Mouse (Mus musculus): ENCODE results near the gene Armc10. TPM values are rescaled to one million over a fixed set of nuclear protein-coding genes. Genes with fewer than 3 reads are reported as not detected.

Armc10 gene
- polyA plus RNA-seq, 1 experiment from 2014 or later, result 35.6 TPM

DNA sequence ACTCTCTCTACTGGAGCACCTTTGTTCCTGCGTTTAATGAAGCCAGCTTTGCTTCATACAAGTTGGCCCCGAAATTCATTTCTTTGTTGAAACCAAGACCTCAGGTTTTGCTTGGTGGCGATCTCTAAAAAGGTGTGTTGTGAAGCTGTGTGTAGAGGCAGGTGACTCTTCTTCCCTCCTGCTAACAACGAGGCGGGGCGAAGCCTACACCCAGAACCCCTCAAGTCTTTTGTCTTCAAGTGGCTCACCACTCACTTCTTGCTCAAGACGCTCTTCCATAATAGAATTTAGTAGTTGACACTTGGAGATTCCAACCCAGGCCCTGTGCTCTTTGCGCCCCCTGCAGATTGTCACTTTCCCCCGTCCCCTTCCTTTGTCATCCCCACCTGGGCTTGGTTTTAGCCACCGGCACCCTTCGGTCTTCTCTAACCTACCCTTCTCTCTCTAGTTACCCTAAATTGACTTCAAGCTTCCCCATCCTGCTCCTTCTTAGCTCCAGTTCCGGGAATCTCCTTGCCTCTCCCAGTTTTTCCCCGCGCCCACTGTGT, 648 bp upstream of the Armc10 start:
- Histone ChIP-seq H3K9me3 (no peaks in the 10 kb centered on the region), H3K4me2 (peak overlapping the region; percentile 72), H3K27ac (no peak overlapping the region), H3K4me3 (replicated peaks) (peak overlapping the region; percentile 84), H3K36me3 (peaks cover 8% of the 10 kb centered on the region; the same call in 1 of the 2 replicates), H3K27me3 (replicated peaks) (no peaks in the 10 kb centered on the region), H3K4me1 (0 out of 2 replicates have a peak, but pooled peaks cover 3% of the 10 kb centered on the region), H3K9ac (no peak overlapping the region)
- WGBS, result 11% methylated on average over 14 of the region's 14 CpGs
- ATAC-seq (ENCODE audit: insufficient read depth, low FRiP score, low read depth), result no peak

DNA sequence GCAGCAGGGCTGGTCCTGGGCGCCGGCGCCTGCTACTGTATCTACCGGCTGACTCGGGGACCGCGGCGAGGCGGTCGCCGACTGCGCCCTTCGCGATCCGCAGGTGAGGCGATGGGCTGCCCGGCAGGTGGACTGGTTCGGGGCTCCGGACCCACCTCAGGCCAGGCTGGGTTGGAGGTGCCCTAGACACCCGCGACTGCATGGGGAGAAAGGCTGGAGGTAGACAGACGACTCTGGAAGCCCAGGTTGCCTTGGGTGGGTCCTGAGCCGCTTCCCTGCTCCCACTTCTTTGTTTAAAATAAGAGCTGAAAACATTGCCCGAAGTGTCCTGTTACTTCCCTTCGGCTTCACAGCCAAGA, 499 bp downstream of the Armc10 start:
- Histone ChIP-seq H3K27ac (peak overlapping the region; percentile 92), H3K4me3 (replicated peaks) (peak overlapping the region; percentile 84), H3K27me3 (replicated peaks) (no peaks in the 10 kb centered on the region), H3K9me3 (no peaks in the 10 kb centered on the region), H3K4me2 (peak overlapping the region; percentile 72), H3K4me1 (0 out of 2 replicates have a peak, but pooled peaks cover 3% of the 10 kb centered on the region), H3K9ac (peak overlapping the region; percentile 77), H3K36me3 (peaks cover 18% of the 10 kb centered on the region)
- WGBS, result under 1% methylated on average over 25 of the region's 25 CpGs
- ATAC-seq (ENCODE audit: insufficient read depth, low FRiP score, low read depth), result no peak

DNA sequence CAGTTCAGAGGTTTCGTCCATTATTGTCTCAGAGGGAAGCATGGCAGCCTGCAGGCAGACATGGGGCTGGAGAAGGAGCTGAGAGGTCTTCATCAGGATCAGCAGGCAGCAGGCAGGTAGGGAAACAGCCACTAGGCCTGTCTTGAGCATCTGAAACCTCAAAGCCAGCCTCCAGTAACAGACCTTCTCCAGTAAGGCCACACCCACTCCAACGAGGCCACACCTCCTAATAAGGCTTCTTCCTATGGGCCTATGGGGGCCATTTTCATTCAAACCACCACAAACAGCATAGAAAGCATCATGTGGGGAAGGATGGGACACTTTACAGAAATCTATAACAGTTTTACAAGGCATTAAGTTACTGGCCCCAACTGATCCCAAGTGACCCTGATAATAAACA, 5.1 kb downstream of the Armc10 start:
- H3K9me3 ChIP-seq, result no peaks in the 10 kb centered on the region
- WGBS, result 71% methylated on average over 2 of the region's 2 CpGs

DNA sequence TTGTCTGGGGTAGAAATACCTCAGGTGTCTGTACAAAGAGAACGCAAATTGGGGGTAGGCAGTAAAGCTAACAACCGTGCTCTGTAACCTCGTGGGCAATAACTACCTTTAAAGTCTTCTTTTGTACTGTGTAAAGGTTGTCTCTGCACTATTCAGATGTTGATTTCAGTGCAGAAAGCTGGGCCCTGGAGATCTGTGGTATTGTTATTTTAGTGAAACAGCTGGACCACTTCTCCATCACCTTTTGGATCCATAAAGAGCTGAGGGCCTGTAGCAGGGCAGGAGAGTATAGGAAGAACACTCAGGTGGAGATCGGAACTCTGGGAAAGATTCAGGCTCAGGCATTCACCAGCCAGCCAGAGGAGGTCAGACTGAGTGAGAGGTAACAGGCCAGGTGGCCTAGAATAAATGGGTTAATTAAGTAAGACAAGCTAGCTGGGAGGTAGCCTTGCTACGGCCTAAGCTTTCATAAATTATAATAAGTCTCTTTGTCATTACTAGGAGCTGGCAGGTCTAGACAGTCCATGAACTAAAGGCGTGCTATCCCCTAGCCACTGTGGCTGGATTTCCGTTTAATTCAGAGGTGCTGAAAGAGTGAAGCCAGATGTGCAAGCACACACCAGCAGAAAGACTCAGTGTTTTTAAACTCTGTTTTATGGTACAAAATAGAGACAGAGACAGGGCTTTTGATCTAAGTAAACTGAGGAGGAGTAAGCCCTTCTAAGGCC, 6.4 kb downstream of the Armc10 start:
- Histone ChIP-seq H3K4me1 (no peaks in the 10 kb centered on the region), H3K36me3 (peaks cover 39% of the 10 kb centered on the region), H3K4me3 (replicated peaks) (no peak overlapping the region), H3K27me3 (replicated peaks) (no peaks in the 10 kb centered on the region), H3K9ac (no peak overlapping the region), H3K4me2 (no peak overlapping the region), H3K27ac (no peak overlapping the region), H3K9me3 (no peaks in the 10 kb centered on the region)
- WGBS, result 83% methylated on average over 7 of the region's 7 CpGs
- ATAC-seq (ENCODE audit: insufficient read depth, low FRiP score, low read depth), result no peak

More for the DNA sequence above, 5.1 kb downstream of the Armc10 start:
- Histone ChIP-seq H3K9ac (no peak overlapping the region), H3K4me2 (no peak overlapping the region), H3K27ac (no peak overlapping the region), H3K4me3 (replicated peaks) (no peak overlapping the region), H3K4me1 (no peaks in the 10 kb centered on the region), H3K27me3 (replicated peaks) (no peaks in the 10 kb centered on the region), H3K36me3 (peaks cover 36% of the 10 kb centered on the region)
- no peak for ATAC-seq (ENCODE audit: insufficient read depth, low FRiP score, low read depth)

DNA sequence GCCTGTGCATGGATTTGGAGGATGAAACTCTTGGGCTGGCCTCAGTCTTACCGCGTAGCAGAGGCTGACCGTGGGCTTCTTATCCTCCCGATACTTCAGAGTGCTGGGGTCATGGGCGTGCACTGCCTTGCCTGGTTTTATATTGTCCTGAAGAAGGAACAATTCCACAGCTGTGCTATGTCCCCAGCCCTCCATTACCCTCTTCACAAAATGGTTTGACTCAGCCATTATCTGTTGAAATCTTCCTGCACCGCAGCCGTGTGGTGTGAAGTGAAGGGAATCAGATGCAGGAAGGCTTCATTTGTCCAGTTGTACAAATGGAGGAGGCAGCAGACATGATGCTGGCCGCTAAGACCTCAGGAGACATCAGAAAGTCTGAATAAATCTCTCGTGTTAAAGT, 11.3 kb downstream of the Armc10 start:
- Histone ChIP-seq H3K9me3 (no peaks in the 10 kb centered on the region), H3K27ac (no peak overlapping the region), H3K9ac (no peak overlapping the region), H3K4me2 (no peak overlapping the region), H3K4me3 (replicated peaks) (no peak overlapping the region), H3K36me3 (peaks cover 25% of the 10 kb centered on the region; the same call in 1 of the 2 replicates), H3K4me1 (0 out of 2 replicates have a peak, but pooled peaks cover 4% of the 10 kb centered on the region), H3K27me3 (replicated peaks) (no peaks in the 10 kb centered on the region)
- ATAC-seq (ENCODE audit: insufficient read depth, low FRiP score, low read depth), result no peak; the same call in 1 of the 2 replicates
- 85% methylated on average over 9 of the region's 9 CpGs for whole genome bisulfite sequencing

DNA sequence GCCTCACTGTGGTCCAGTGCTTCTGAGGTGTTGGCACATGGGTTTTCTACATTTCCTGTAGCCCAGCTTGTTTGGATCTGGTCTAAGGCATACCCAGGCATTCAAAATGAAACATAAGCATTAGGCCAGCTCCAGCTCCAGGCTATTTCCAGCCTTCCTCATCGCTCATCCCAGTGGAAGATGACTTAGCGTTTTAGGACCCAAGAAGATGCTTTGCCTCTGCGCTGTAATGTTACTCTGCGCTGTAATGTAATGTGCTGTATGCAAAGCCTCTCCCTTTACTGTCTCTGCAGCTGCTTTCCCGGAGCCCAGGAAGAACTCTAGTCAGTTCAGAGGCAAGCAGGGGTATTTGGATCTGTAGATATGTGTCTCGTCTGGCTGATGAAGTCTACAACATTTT, 12.4 kb downstream of the Armc10 start:
- no peaks in the 10 kb centered on the region for H3K27me3 ChIP-seq (replicated peaks)
- H3K9me3 ChIP-seq, result no peaks in the 10 kb centered on the region
- ATAC-seq (ENCODE audit: insufficient read depth, low FRiP score, low read depth), result no peak
- peaks cover 20% of the 10 kb centered on the region; the same call in 1 of the 2 replicates for H3K36me3 ChIP-seq
- no peak overlapping the region for H3K9ac ChIP-seq
- H3K4me2 ChIP-seq, result no peak overlapping the region
- H3K27ac ChIP-seq, result no peak overlapping the region
- WGBS, result 89% methylated on average over 6 of the region's 6 CpGs
- H3K4me1 ChIP-seq, result 0 out of 2 replicates have a peak, but pooled peaks cover 4% of the 10 kb centered on the region
- H3K4me3 ChIP-seq (replicated peaks), result no peak overlapping the region

DNA sequence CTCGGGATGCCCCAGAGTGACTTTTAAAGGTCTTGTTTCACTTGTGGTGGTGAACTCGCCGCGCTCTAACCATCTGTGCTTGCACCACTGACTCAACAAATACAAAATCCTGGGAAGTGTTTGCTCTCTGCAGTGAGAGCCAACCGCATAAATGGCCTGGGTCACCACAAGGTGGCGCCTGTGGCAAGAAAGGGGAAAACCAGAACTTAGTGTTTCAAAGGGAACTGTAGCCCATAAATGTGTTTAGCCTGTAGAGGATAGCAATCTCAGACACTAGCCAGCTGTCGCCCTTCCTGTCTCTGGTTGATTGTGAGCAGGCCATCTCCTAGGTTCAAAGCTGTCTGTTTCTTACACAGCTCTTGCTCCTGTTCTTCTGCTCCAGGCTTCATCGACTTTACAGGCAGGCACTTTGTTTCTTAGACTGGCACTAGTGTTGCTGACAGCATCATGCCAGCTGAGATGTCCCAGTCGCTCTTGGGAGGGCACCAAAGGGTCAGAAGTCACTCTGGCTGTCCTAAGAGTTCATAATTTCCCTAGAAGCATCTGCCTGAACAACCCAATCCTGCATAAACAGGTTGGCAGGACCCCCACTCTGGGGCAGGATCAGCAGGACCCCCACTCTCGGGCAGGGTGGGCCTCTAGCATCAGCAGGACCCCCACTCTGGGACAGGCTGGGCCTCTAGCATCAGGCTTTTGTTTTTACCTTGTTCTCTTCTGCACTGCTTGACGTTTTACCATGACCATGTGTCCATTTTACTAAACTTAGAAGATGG, 13.2 kb downstream of the Armc10 start:
- ATAC-seq (ENCODE audit: insufficient read depth, low FRiP score, low read depth), result peak; percentile 66
- peak overlapping the region; percentile 32; the same call in 1 of the 2 replicates for H3K27ac ChIP-seq
- H3K4me2 ChIP-seq, result no peak overlapping the region
- H3K27me3 ChIP-seq (replicated peaks), result no peaks in the 10 kb centered on the region
- WGBS, result 45% methylated on average over 11 of the region's 11 CpGs
- H3K36me3 ChIP-seq, result peaks cover 14% of the 10 kb centered on the region; the same call in 1 of the 2 replicates
- 0 out of 2 replicates have a peak, but pooled peaks cover 4% of the 10 kb centered on the region for H3K4me1 ChIP-seq
- no peak overlapping the region for H3K9ac ChIP-seq
- H3K9me3 ChIP-seq, result no peaks in the 10 kb centered on the region
- no peak overlapping the region for H3K4me3 ChIP-seq (replicated peaks)

DNA sequence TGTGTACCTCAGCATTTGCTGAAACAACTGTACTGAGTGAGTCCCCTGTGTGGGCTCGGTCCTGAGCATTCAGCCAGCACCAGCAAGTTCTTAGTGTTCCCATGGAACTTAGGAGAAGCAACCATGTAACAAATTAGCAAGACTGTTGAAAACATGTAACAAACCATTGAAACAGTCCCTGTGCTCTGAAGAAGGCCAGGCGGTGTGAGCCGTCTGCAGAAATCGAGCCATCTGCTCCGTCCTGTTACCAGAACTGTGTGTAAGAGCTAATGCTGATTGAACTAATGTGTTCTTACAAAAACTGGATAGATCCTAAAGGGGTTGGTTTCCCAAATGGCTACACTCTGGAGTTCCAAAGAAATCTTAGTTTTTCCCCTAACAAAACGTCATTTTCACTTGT, 15.2 kb downstream of the Armc10 start:
- no peak overlapping the region for H3K9ac ChIP-seq
- no peak for ATAC-seq (ENCODE audit: insufficient read depth, low FRiP score, low read depth)
- no peak overlapping the region for H3K4me2 ChIP-seq
- WGBS, result 76% methylated on average over 6 of the region's 6 CpGs
- H3K27ac ChIP-seq, result no peak overlapping the region
- 0 out of 2 replicates have a peak, but pooled peaks cover 4% of the 10 kb centered on the region for H3K4me1 ChIP-seq
- H3K27me3 ChIP-seq (replicated peaks), result no peaks in the 10 kb centered on the region
- no peaks in the 10 kb centered on the region for H3K9me3 ChIP-seq
- no peak overlapping the region for H3K4me3 ChIP-seq (replicated peaks)
- H3K36me3 ChIP-seq, result 0 out of 2 replicates have a peak, but pooled peaks cover 9% of the 10 kb centered on the region

DNA sequence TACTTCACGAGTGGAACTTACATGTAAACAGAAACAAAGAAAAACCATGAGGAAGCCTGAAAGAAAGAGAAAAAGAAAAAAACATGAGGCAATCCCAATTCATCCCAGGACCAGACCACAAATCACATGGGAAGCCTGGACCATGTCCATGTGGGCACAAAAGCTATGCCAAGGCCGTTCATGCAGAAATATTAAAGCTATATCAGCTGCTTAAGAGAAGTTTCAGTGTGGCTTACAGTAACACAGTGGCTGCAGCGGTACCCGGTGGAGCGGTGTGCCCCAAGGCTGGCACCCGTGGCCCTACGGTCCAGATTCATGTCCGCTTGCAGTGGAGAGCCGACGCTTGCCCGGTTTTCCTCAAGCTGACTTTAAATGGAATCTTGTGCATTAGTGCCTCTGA, 17.5 kb downstream of the Armc10 start:
- no peaks in the 10 kb centered on the region for H3K9me3 ChIP-seq
- peaks cover 4% of the 10 kb centered on the region; the same call in 1 of the 2 replicates for H3K4me1 ChIP-seq
- H3K27ac ChIP-seq, result no peak overlapping the region
- H3K9ac ChIP-seq, result no peak overlapping the region
- no peak overlapping the region for H3K4me2 ChIP-seq
- no peak for ATAC-seq (ENCODE audit: insufficient read depth, low FRiP score, low read depth)
- 92% methylated on average over 11 of the region's 11 CpGs for WGBS
- no peak overlapping the region for H3K4me3 ChIP-seq (replicated peaks)
- H3K27me3 ChIP-seq (replicated peaks), result no peaks in the 10 kb centered on the region
- 0 out of 2 replicates have a peak, but pooled peaks cover 5% of the 10 kb centered on the region for H3K36me3 ChIP-seq

DNA sequence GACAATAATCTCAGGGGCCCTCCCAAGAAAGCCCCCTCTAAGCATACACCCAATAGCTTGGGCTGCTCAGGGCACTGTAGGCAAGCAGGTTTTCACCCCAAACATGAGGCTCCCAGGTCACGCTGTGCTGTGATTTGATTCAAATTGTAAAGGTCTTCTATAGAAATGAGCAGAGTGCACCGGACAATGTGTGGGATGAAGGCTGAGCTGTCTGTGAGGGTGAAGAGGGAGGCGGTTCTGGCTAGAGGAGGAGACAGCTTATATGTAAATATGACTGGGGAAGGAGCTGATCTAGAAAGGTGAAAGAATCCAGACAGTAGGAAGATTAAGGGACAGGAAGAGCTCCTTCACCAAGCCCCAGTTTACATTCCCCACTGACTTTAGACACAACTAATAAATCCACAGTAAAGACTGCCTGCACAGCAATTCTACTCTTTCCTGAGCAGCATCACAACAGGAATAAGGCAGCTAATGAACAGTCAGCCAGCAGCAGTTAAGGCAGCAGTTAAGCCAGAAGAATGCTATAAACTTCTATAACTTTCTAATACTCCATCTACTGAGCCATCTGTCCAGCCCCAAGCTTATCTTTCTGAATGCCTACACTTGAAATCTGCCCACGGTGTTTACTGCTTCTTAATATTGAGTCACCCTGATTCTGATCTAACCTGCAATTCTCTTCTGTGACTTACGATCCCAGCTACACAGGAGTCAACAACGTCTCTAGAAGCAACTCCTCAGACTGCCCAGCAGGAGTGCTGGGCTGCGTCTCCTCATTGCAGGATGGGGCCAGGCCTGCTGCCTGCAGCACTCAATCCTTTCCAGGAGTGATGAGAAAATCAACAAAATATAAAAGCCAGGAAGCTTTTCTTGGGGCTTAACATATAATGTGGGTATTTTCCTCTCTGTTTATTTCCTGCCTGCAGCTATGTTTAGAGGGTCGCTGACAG, 21.9 kb downstream of the Armc10 start:
- Histone ChIP-seq H3K27ac (no peak overlapping the region), H3K9ac (no peak overlapping the region), H3K4me3 (replicated peaks) (no peak overlapping the region), H3K27me3 (replicated peaks) (no peaks in the 10 kb centered on the region), H3K4me1 (no peaks in the 10 kb centered on the region; the same call in 1 of the 2 replicates), H3K9me3 (no peaks in the 10 kb centered on the region), H3K4me2 (no peak overlapping the region), H3K36me3 (no peaks in the 10 kb centered on the region)
- 43% methylated on average over 8 of the region's 8 CpGs for WGBS
- no peak for ATAC-seq (ENCODE audit: insufficient read depth, low FRiP score, low read depth)

DNA sequence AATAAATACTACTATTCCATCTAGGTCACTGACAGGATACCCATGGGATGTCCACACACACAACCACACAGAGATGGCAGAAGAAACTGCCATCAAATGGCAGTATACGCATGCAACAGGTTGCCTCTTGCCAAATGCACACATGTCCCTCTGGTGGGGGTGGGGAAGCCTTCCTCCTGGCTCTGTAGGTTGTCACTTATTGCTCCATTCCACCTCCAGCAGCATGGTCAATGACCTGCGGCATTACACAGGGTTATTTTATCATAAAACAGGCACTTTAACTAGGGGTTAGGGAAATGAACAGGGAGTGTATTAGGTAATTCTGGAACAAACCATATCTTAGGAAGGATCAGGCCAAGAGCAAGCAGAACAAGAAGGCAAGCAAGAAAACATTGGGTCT, 23.7 kb downstream of the Armc10 start:
- H3K4me2 ChIP-seq, result no peak overlapping the region
- H3K9me3 ChIP-seq, result no peaks in the 10 kb centered on the region
- no peak for ATAC-seq (ENCODE audit: insufficient read depth, low FRiP score, low read depth)

More for the DNA sequence above, 23.7 kb downstream of the Armc10 start:
- H3K27ac ChIP-seq, result no peak overlapping the region
- no peaks in the 10 kb centered on the region for H3K27me3 ChIP-seq (replicated peaks)
- H3K36me3 ChIP-seq, result no peaks in the 10 kb centered on the region
- H3K4me3 ChIP-seq (replicated peaks), result no peak overlapping the region
- no peak overlapping the region for H3K9ac ChIP-seq
- 88% methylated on average over 2 of the region's 2 CpGs for WGBS
- no peaks in the 10 kb centered on the region; the same call in 1 of the 2 replicates for H3K4me1 ChIP-seq

All from stomach, embryonic 15.5 days (tissue).